Mouse (Mus musculus): ENCODE data around the gene Atp6v1f. TPM values are rescaled to one million over a fixed set of nuclear protein-coding genes. Genes with fewer than 3 reads are reported as not detected.

Gene Atp6v1f
- polyA plus RNA-seq, 1 experiment, result 275 TPM

DNA sequence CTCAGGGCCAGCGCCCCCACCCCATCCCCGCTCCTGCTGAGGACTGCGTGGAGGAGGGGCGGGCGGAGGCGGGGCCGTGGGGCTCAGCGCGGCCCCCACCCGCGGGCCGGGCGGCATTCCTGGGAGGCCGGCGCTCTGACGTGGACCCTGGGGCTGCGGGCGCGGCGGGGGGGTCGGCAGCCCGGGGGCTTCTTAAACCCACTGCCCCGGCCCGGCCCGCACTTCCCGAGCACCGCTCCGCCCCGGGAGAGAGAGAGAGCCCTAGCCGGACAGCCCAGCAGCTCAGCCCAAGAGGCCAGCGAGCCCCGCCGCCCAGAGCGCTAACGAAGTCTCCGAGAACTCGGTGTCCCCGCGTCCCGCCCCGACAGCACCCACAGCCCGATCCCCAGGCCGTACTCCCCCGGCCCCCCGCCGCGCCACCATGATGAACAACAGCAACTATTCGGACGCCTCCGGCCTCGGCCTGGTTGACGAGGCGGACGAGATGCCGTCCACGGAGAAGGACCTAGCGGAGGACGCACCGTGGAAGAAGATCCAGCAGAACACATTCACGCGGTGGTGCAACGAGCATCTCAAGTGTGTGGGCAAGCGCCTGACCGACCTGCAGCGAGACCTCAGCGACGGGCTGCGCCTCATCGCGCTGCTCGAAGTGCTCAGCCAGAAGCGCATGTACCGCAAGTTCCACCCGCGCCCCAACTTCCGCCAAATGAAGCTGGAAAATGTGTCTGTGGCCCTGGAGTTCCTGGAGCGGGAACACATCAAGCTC, 34.3 kb upstream of the Atp6v1f start, which contains the start of gene Flnc:
Gene Flnc, plus strand, starts transcription at position 219 of the 766 bp plus-strand sequence.
- H3K4me1 ChIP-seq (ENCODE audit: control insufficient read depth, insufficient read depth, low read length), result peaks cover 10% of the 10 kb centered on the region; the same call in 1 of the 2 replicates
- H3K4me3 ChIP-seq (replicated peaks; ENCODE audit: extremely low read depth, low read depth, low read length), result peak within 1 kb of the TSS; percentile 62
- DNase-seq, result peak; percentile 25
- TF ChIP-seq POLR2A (IDR thresholded peaks at IDR 0.05; ENCODE audit: borderline replicate concordance, extremely low read depth, low read depth, low read length) (no peak), CTCF (IDR thresholded peaks at IDR 0.05; ENCODE audit: insufficient read depth, low read length) (no peak)
- WGBS, result under 1% methylated on average over 77 of the region's 77 CpGs

DNA sequence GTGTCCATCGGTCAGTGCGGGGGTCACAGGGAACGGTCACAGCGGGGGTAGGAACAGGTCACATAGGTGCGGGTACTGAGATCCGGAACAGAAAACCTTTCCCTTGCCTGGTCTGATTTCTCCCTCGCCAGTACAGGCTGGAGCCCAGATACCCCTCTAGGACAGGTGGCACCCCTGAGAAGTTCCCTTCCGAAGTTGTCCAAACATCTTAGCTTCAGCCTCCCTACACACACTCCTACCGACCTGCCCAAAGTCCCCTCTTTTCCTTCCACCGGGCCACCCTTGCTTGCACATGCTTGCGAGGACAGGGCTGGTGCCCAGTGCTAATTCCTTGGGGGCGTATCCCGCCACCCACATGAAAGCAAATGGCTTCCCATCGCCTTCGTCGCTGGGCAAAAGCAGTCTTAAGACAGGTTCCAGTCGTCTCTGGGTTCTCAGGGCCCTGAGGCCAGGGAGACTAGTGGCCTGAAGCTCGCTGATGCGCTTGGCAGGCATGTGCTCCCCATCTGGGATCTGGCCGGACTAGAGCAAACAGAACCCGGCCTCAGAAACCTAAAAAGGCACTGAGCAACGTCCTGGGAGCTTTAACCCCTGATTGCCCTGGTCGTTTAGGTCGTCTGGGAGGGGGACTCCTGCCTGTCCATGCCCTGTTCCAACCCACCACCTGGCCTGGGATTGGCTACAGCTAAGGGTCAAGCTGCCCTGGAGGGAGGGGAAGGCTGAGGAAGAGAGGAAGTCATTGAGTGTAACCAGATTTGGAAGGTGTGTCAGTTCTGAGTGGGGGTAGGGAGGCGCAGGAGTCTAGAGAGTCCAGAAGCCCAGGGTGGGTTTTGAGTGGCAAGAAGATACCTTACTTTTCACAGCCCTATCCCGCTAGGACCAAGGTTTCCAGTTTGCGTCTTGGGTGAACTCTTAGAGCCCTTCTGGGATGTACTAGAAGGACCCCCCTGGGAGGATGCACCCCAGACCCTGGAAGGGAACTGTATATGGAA, 33.4 kb upstream of the Atp6v1f start:
- no peak for DNase-seq
- Histone ChIP-seq H3K4me1 (ENCODE audit: control insufficient read depth, insufficient read depth, low read length) (peaks cover 10% of the 10 kb centered on the region; the same call in 1 of the 2 replicates), H3K4me3 (replicated peaks; ENCODE audit: extremely low read depth, low read depth, low read length) (peak overlapping the region; percentile 62)
- no peak for TF ChIP-seq CTCF (IDR thresholded peaks at IDR 0.05; ENCODE audit: insufficient read depth, low read length)
- TF ChIP-seq POLR2A (IDR thresholded peaks at IDR 0.05; ENCODE audit: borderline replicate concordance, extremely low read depth, low read depth, low read length), result no peak
- 16% methylated on average over 27 of the region's 27 CpGs for WGBS

DNA sequence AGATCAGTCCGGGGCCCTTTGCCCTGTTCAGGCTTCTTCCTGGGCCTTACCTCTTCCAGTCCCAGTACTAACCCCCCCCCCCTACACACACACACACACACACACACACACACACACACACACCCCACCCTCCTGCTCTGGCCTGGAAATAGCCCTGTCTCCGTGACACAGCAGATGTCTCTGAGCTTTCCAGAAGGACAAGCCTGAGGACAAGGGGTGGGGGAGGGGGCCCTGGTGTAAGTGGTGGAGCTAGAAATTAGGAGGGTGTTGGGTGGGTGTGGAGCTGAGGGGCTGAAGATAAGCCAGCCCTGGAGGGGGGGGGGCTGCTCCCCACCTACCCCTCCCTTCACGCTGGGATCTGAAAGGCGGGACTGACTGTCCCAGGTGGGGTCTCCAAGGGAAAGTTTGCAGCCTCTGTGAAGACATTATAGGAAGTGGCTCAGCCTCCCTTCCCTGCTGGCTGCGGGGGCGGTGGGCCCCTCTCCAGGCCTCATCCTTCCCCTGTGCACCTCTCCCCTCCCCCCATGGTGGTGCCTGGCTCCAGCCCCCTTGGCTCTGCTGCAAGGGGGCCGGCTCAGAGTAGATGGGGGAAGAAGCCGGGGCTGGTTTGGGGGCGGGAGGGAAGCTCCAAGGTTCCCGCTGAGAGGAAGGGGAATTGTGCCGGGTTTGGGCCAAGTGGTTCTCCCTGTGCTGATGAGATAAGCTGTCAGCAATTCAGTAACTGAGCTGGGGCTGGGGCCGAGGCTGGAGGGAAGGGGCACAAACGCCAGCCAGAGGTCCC, 32.4 kb upstream of the Atp6v1f start:
- DNase-seq, result no peak
- Histone ChIP-seq H3K4me3 (replicated peaks; ENCODE audit: extremely low read depth, low read depth, low read length) (no peak overlapping the region), H3K4me1 (ENCODE audit: control insufficient read depth, insufficient read depth, low read length) (peaks cover 10% of the 10 kb centered on the region; the same call in 1 of the 2 replicates)
- no peak for TF ChIP-seq POLR2A (IDR thresholded peaks at IDR 0.05; ENCODE audit: borderline replicate concordance, extremely low read depth, low read depth, low read length)
- no peak for TF ChIP-seq CTCF (IDR thresholded peaks at IDR 0.05; ENCODE audit: insufficient read depth, low read length)
- WGBS, result 28% methylated on average over 13 of the region's 13 CpGs

DNA sequence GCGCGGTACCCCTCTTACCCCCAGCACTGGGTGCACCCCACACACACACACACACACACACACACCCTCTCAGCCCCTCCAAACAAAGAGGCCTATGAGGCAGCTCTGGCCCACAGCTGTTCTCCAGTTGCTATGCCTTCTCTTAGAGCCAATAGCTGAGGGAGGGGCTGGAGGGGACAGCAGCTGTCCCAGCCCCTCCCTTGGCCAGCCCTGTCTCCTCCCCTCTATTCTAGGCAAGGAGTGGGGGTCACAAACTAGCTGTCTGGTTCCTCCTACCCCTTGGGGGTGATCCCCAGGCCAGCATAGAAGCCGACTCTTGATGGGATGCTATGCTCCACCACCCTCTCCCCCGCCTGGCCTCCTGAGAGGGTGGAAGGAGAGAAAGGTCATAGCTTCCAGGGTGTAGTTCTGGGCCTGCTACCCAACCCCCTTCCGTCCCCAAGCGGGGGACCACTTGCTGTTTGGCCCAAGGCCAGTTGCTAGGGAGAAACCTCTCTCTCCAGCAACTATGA, 31.5 kb upstream of the Atp6v1f start:
- DNase-seq, result no peak
- H3K4me3 ChIP-seq (replicated peaks; ENCODE audit: extremely low read depth, low read depth, low read length), result no peak overlapping the region
- peaks cover 10% of the 10 kb centered on the region; the same call in 1 of the 2 replicates for H3K4me1 ChIP-seq (ENCODE audit: control insufficient read depth, insufficient read depth, low read length)
- 50% methylated on average over 6 of the region's 6 CpGs for WGBS
- TF ChIP-seq POLR2A (IDR thresholded peaks at IDR 0.05; ENCODE audit: borderline replicate concordance, extremely low read depth, low read depth, low read length), result no peak
- no peak for TF ChIP-seq CTCF (IDR thresholded peaks at IDR 0.05; ENCODE audit: insufficient read depth, low read length)

DNA sequence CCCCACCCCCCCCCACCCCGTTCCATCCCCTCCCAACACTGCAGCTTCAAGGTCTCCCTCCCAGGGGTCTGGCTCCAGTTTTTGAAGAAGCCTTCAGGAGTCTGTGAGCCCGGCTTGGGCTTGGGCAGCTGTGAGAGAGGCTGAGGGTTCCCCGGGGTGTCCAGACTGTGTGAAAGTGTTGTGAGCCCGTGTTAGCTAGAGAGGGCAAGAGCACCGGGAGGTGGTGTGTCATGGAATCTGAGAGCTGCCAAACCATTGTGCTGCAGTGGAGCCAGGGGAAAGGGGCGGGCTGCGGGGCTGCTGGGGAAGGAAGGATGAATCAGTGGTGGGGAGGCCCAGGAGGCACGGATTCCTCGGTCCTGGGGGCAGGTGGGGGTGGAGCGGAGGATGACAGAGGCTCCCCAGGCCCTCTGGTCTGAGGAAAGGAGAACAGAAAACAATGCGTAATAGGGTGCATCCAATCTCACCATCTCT, 31.0 kb upstream of the Atp6v1f start:
- no peak for DNase-seq
- peaks cover 10% of the 10 kb centered on the region; the same call in 1 of the 2 replicates for H3K4me1 ChIP-seq (ENCODE audit: control insufficient read depth, insufficient read depth, low read length)
- TF ChIP-seq POLR2A (IDR thresholded peaks at IDR 0.05; ENCODE audit: borderline replicate concordance, extremely low read depth, low read depth, low read length), result no peak
- TF ChIP-seq CTCF (IDR thresholded peaks at IDR 0.05; ENCODE audit: insufficient read depth, low read length), result no peak
- no peak overlapping the region for H3K4me3 ChIP-seq (replicated peaks; ENCODE audit: extremely low read depth, low read depth, low read length)
- WGBS, result 18% methylated on average over 11 of the region's 11 CpGs

DNA sequence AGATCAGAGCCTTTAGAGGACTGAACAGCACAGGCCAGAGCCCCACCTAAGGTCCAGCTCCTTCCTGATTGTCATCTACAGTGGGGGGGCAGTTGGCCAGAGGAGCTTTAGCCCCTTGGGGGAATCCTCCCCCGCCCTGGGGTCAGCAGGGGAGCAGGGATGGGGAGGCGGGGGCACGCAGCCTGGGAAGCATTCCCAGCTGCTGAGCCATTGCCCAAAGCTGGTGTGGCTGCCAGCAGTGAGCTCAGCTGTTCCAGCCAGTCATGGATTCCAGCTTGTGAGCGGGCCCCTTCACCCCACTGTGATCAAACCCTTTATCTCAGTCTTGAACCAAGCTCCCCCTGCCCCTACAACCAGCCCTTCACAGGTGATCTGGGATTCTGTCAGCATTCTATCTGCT, 28.3 kb upstream of the Atp6v1f start:
- no peak for DNase-seq
- H3K4me1 ChIP-seq (ENCODE audit: control insufficient read depth, insufficient read depth, low read length), result no peaks in the 10 kb centered on the region
- no peak overlapping the region for H3K4me3 ChIP-seq (replicated peaks; ENCODE audit: extremely low read depth, low read depth, low read length)
- 61% methylated on average over 4 of the region's 4 CpGs for WGBS
- TF ChIP-seq POLR2A (IDR thresholded peaks at IDR 0.05; ENCODE audit: borderline replicate concordance, extremely low read depth, low read depth, low read length), result no peak
- no peak for TF ChIP-seq CTCF (IDR thresholded peaks at IDR 0.05; ENCODE audit: insufficient read depth, low read length)

DNA sequence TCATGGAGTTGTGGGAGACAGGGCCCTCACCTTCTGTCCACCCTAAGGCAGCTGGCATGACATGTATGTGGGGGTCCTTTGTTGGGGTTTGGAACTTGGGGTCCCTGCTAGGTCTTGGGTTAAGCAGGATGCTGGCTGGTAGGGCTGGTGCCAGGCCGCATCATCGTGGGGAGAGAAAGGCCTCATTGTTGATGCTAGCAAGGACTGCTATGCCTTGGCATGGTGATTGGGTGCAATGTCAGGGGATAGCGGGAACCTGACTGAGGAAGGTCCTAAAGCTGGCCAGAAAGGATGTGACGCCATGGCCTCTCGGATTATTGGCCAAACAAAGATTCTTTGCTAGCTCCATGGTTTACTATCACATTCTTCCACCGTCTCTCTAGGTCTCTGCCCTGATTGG, 27.7 kb upstream of the Atp6v1f start:
- DNase-seq, result no peak
- H3K4me1 ChIP-seq (ENCODE audit: control insufficient read depth, insufficient read depth, low read length), result no peaks in the 10 kb centered on the region
- no peak overlapping the region for H3K4me3 ChIP-seq (replicated peaks; ENCODE audit: extremely low read depth, low read depth, low read length)
- no peak for TF ChIP-seq CTCF (IDR thresholded peaks at IDR 0.05; ENCODE audit: insufficient read depth, low read length)
- TF ChIP-seq POLR2A (IDR thresholded peaks at IDR 0.05; ENCODE audit: borderline replicate concordance, extremely low read depth, low read depth, low read length), result no peak
- 84% methylated on average over 6 of the region's 6 CpGs for WGBS

DNA sequence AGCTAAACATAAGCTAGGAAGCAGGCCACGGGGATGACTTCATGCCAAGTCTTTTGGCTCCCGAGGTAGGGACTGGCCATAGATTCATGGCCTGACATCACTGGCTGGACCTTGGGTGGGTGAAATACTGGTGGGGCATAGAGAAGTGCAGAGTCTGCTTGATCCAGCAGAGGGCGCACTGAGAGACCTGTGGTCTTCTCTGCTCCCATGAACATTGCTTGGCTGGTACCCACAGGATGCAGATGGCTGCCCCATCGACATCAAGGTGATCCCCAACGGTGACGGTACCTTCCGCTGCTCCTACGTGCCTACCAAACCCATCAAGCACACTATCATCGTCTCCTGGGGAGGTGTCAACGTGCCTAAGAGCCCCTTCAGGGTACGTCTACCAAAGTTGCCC, 22.7 kb upstream of the Atp6v1f start:
- 67% methylated on average over 11 of the region's 11 CpGs for WGBS
- DNase-seq, result peak; percentile 18
- Histone ChIP-seq H3K4me1 (ENCODE audit: control insufficient read depth, insufficient read depth, low read length) (no peaks in the 10 kb centered on the region), H3K4me3 (replicated peaks; ENCODE audit: extremely low read depth, low read depth, low read length) (no peak overlapping the region)
- TF ChIP-seq POLR2A (IDR thresholded peaks at IDR 0.05; ENCODE audit: borderline replicate concordance, extremely low read depth, low read depth, low read length) (no peak), CTCF (IDR thresholded peaks at IDR 0.05; ENCODE audit: insufficient read depth, low read length) (peak; percentile 75)
